Mouse (Mus musculus): ENCODE measurements around the gene Pced1a. TPM values are rescaled to one million over a fixed set of nuclear protein-coding genes. Genes with fewer than 3 reads are reported as not detected.

Gene Pced1a
- 14.4 TPM in 2 replicates for polyA plus RNA-seq (2015; fragmentation: Nextera tagmentation; extraction: Ambion mirVana)

DNA sequence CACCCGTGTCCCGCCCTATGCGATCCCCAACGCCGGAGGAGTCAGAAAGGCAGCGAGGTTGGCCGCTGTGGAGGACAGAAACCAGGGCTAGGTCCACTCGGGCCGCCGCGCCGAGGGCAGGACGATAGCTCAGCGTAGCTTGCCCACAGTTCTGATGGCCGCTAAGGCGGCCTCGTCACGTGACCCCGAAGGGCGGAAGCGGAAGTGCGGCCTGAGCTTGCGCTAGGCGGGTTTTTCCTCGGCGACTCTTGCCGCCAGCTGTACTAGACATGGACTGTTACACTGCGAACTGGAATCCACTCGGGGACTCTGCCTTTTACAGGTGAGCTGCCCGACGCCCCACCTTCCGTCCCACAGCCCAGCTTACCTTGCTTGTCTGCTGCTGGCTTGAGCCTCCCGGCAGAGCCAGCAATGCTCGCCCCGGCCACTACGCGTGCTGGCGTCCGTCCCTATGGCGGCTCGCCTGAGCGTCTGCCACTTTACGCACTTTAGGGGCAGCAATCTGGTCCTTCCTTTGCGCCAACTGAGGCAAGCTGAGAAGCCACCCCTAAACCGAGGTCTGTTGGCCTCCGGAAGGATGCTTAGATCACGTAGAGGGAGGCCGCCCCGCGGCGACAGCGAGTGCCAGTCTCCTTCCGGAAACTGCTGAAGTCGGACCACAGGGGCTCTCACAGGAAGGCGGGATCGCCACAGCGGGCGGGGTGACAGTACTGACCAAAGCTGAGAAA is at the start of gene Pced1a, which contains the start of gene Vps16:
Gene Pced1a (minus strand): TSS at position 576 of the 728 bp plus-strand sequence.
Gene Vps16 (plus strand): TSS at position 214 of the 728 bp plus-strand sequence.
- Histone ChIP-seq H3K36me3 (ENCODE audit: control insufficient read depth, insufficient read depth, low read length) (no peaks in the 10 kb centered on the region), H3K4me1 (replicated peaks; ENCODE audit: control insufficient read depth, insufficient read depth, low read length) (peaks cover 10% of the 10 kb centered on the region), H3K27ac (ENCODE audit: low read length) (peak within 1 kb of the TSS; percentile 87), H3K9me3 (ENCODE audit: control insufficient read depth, low read length) (no peaks in the 10 kb centered on the region), H3K9ac (ENCODE audit: low read length) (peak within 1 kb of the TSS; percentile 87), H3K4me2 (ENCODE audit: low read depth, low read length) (peak within 1 kb of the TSS; percentile 91), H3K27me3 (ENCODE audit: control insufficient read depth, insufficient read depth, low read depth, low read length) (no peaks in the 10 kb centered on the region), H3K4me3 (ENCODE audit: low read length) (peak within 1 kb of the TSS; percentile 75)
- peak; percentile 96 for ATAC-seq (ENCODE audit: low read depth)
- WGBS: under 1% methylated on average over 56 of the region's 58 CpGs

DNA sequence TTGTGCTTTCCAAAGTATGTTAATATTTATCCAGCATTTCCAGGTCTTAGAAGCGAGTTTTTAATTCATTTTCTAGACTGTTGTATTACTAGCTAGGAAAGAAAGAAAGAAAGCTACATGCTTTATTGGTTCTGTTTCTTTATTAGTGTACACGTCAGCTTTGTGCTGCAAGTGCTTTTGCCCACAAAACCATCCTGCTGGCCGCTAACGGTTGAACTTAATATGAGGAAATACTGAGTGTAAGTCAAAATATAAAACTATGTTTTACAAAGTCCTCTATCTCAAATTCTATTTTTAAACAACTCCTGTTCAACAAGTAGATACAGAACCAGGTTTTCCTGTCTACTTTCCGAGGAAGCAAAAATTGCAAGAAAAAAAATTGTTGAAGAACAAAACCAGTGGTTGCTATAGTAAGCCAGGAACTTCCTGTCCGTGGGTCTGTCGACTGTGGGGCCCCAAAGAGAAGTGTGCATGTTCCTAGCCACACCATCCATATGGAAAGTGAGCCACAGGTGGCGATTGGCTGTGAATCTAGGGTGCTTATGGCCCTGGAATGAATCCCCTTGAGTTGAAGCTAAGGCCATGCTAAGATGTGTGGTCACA is 48.5 kb upstream of the Pced1a start:
- 63% methylated on average over 8 of the region's 8 CpGs for WGBS
- no peak overlapping the region for H3K4me2 ChIP-seq (ENCODE audit: low read depth, low read length)

DNA sequence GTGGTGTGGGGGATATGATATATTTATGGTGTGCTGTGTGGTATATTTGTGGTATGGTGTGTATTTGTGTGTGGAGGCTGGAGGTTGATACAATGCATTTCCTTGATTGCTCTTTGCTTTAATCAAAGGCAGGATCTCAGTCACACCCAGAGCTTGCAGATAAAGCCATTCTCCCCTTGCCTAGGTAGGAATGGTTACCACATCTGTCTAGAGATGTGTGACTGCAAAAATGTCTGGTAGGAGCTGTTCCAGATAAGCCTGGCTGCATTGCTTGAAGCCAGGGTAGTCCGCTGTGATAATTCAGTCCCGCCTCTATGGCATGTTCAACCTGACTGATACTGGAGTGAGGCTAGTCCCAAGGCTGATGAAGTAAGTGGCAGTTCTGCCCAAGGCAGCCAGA is 45.4 kb upstream of the Pced1a start:
- H3K27me3 ChIP-seq (ENCODE audit: control insufficient read depth, insufficient read depth, low read depth, low read length): peaks cover 11% of the 10 kb centered on the region
- no peak overlapping the region for H3K27ac ChIP-seq (ENCODE audit: low read length)
- H3K4me2 ChIP-seq (ENCODE audit: low read depth, low read length): no peak overlapping the region
- ATAC-seq (ENCODE audit: low read depth): no peak
- WGBS: 86% methylated on average over 2 of the region's 2 CpGs
- H3K4me3 ChIP-seq (ENCODE audit: low read length): no peak overlapping the region
- H3K36me3 ChIP-seq (ENCODE audit: control insufficient read depth, insufficient read depth, low read length): no peaks in the 10 kb centered on the region
- H3K4me1 ChIP-seq (replicated peaks; ENCODE audit: control insufficient read depth, insufficient read depth, low read length): no peaks in the 10 kb centered on the region
- no peaks in the 10 kb centered on the region for H3K9me3 ChIP-seq (ENCODE audit: control insufficient read depth, low read length)
- no peak overlapping the region for H3K9ac ChIP-seq (ENCODE audit: low read length)

More for the DNA sequence above, 48.5 kb upstream of the Pced1a start:
- no peak overlapping the region for H3K27ac ChIP-seq (ENCODE audit: low read length)
- no peaks in the 10 kb centered on the region; the same call in 1 of the 2 replicates for H3K4me1 ChIP-seq (replicated peaks; ENCODE audit: control insufficient read depth, insufficient read depth, low read length)
- H3K4me3 ChIP-seq (ENCODE audit: low read length): no peak overlapping the region
- no peak overlapping the region for H3K9ac ChIP-seq (ENCODE audit: low read length)
- peaks cover 3% of the 10 kb centered on the region; the same call in 1 of the 2 replicates for H3K36me3 ChIP-seq (ENCODE audit: control insufficient read depth, insufficient read depth, low read length)
- ATAC-seq (ENCODE audit: low read depth): no peak
- H3K9me3 ChIP-seq (ENCODE audit: control insufficient read depth, low read length): no peaks in the 10 kb centered on the region
- H3K27me3 ChIP-seq (ENCODE audit: control insufficient read depth, insufficient read depth, low read depth, low read length): peaks cover 20% of the 10 kb centered on the region

DNA sequence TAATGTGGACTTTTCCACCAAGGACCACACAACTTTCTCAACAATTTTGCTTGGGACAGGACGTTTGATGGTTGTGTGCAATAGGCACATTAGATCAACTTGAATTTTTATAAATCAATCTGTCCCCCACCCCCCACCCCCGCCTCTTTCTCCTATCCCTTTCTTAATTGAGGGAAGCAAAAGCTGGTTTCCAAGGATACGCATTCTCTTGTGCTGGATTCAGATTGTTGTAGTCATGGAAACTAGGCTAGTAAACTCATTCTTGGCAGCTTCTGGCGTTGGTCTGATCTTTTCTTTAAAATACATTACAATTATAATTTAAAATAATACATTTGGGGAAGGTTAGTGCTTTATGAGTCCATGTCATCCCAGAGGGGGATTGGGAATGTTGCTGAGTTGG is 44.9 kb upstream of the Pced1a start:
- H3K27ac ChIP-seq (ENCODE audit: low read length): no peak overlapping the region
- 55% methylated on average over 4 of the region's 4 CpGs for WGBS
- no peaks in the 10 kb centered on the region for H3K9me3 ChIP-seq (ENCODE audit: control insufficient read depth, low read length)
- H3K36me3 ChIP-seq (ENCODE audit: control insufficient read depth, insufficient read depth, low read length): no peaks in the 10 kb centered on the region
- no peak overlapping the region for H3K9ac ChIP-seq (ENCODE audit: low read length)
- H3K4me3 ChIP-seq (ENCODE audit: low read length): no peak overlapping the region
- no peak overlapping the region for H3K4me2 ChIP-seq (ENCODE audit: low read depth, low read length)
- peaks cover 10% of the 10 kb centered on the region for H3K27me3 ChIP-seq (ENCODE audit: control insufficient read depth, insufficient read depth, low read depth, low read length)
- ATAC-seq (ENCODE audit: low read depth): no peak
- H3K4me1 ChIP-seq (replicated peaks; ENCODE audit: control insufficient read depth, insufficient read depth, low read length): no peaks in the 10 kb centered on the region

DNA sequence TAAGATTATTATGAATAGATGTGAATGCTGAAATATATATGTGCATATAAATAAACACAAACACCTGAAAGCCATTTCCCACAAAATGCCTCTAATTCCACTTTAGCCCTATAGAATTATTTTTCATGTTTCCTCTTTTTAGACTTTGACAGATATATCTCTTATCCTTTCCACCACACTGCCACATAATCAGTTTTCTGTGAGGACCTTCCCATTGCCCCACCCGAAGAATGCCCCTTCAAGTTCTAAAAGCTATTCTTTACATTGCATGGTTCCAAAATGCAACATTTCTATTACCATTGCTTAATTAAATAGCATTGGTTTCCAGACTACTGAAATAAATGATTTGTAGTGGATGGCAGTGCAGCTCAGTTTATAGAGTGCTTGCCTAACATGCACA is 41.9 kb upstream of the Pced1a start:
- no peak overlapping the region for H3K4me3 ChIP-seq (ENCODE audit: low read length)
- no peak overlapping the region for H3K4me2 ChIP-seq (ENCODE audit: low read depth, low read length)
- WGBS: 79% methylated on average over 1 of the region's 1 CpGs
- H3K9me3 ChIP-seq (ENCODE audit: control insufficient read depth, low read length): no peaks in the 10 kb centered on the region
- H3K27ac ChIP-seq (ENCODE audit: low read length): no peak overlapping the region
- H3K27me3 ChIP-seq (ENCODE audit: control insufficient read depth, insufficient read depth, low read depth, low read length): peaks cover 8% of the 10 kb centered on the region
- H3K4me1 ChIP-seq (replicated peaks; ENCODE audit: control insufficient read depth, insufficient read depth, low read length): no peaks in the 10 kb centered on the region
- H3K9ac ChIP-seq (ENCODE audit: low read length): no peak overlapping the region
- ATAC-seq (ENCODE audit: low read depth): no peak
- H3K36me3 ChIP-seq (ENCODE audit: control insufficient read depth, insufficient read depth, low read length): no peaks in the 10 kb centered on the region

DNA sequence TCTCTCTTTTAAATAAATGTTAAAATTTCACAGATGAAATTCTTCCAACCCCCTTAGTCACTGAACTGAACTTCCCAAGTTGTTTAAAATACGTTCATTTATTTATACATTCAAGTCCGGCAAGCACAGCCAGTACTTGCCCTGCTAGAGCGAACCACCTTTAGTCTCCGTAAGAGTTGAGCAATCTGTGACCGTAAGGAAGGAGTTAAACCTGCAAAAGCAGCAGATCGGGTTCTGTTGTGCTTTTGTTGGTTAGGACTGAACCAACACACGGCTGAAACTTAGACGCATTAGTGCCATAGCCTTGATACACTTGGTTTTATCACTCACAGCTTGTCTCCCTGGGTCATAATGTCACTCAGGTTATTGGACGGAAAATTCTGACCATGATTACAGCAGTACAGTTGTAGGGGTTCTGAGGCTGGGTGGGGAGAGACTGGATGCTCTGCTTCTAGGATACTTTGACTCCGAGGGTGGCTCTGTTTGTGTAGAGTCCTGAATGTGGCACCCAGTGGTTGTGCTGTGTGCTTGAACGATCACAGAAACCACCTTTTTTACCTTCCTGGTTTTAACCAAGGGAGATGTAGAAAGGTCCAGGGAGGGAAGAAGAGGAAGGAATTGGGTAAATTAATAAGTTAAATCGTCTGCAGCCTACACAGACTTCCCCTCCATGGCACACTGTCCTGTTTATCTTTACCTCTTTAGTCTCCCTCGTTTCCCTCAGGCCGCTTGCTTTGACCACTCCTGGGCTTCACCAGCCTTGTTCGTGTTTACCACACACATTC is 37.0 kb upstream of the Pced1a start:
- H3K4me2 ChIP-seq (ENCODE audit: low read depth, low read length): no peak overlapping the region
- no peak overlapping the region for H3K27ac ChIP-seq (ENCODE audit: low read length)
- H3K36me3 ChIP-seq (ENCODE audit: control insufficient read depth, insufficient read depth, low read length): no peaks in the 10 kb centered on the region
- H3K4me3 ChIP-seq (ENCODE audit: low read length): no peak overlapping the region
- no peaks in the 10 kb centered on the region for H3K4me1 ChIP-seq (replicated peaks; ENCODE audit: control insufficient read depth, insufficient read depth, low read length)
- H3K9me3 ChIP-seq (ENCODE audit: control insufficient read depth, low read length): no peaks in the 10 kb centered on the region
- H3K27me3 ChIP-seq (ENCODE audit: control insufficient read depth, insufficient read depth, low read depth, low read length): no peaks in the 10 kb centered on the region
- no peak for ATAC-seq (ENCODE audit: low read depth)
- WGBS: 44% methylated on average over 15 of the region's 15 CpGs
- H3K9ac ChIP-seq (ENCODE audit: low read length): no peak overlapping the region

DNA sequence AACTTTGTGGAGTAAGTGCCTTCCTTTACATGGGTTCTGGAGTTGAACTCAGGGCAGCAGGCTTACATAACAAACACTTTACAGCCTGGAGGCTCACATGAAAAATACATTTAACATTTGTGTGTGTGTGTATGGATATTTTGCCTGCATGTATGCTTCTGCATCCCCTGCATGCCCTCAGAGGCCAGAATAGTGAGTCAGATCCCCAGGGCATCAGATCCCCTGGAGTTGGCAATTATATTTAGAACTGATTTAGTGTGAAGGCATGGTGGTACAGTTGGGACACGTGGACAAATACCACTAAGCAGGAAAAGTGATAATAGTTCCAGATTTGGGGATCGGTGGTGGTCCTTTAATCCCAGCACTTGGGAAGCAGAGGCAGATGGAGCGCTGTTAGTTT is 35.1 kb upstream of the Pced1a start:
- ATAC-seq (ENCODE audit: low read depth): no peak
- Histone ChIP-seq H3K4me2 (ENCODE audit: low read depth, low read length) (no peak overlapping the region), H3K27ac (ENCODE audit: low read length) (no peak overlapping the region), H3K36me3 (ENCODE audit: control insufficient read depth, insufficient read depth, low read length) (no peaks in the 10 kb centered on the region), H3K4me1 (replicated peaks; ENCODE audit: control insufficient read depth, insufficient read depth, low read length) (peaks cover 2% of the 10 kb centered on the region; the same call in 1 of the 2 replicates), H3K27me3 (ENCODE audit: control insufficient read depth, insufficient read depth, low read depth, low read length) (no peaks in the 10 kb centered on the region), H3K9me3 (ENCODE audit: control insufficient read depth, low read length) (no peaks in the 10 kb centered on the region), H3K4me3 (ENCODE audit: low read length) (no peak overlapping the region), H3K9ac (ENCODE audit: low read length) (no peak overlapping the region)
- WGBS: 85% methylated on average over 3 of the region's 3 CpGs

DNA sequence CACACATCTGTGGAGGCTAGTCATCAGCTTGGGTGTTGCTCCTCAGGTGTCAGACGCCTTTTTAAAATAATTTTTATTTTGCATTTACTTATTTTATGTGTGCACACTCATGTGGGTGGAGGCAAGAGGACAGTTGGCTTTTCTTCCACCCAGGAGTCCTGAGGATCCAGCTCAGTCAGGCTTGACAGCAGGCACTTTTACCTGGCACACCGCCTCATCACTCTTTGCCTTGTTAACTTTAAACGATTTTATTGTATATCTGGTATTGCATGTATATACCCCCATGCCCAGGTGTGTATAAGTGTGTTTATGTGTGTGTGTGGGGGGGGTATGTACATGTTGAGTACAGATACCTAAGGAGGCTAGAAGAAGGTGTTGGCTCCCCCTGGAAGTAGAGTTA is 33.4 kb upstream of the Pced1a start:
- H3K9ac ChIP-seq (ENCODE audit: low read length): no peak overlapping the region
- no peak for ATAC-seq (ENCODE audit: low read depth)
- H3K9me3 ChIP-seq (ENCODE audit: control insufficient read depth, low read length): no peaks in the 10 kb centered on the region
- no peak overlapping the region for H3K4me2 ChIP-seq (ENCODE audit: low read depth, low read length)
- no peaks in the 10 kb centered on the region for H3K36me3 ChIP-seq (ENCODE audit: control insufficient read depth, insufficient read depth, low read length)
- no peak overlapping the region for H3K27ac ChIP-seq (ENCODE audit: low read length)
- WGBS: 77% methylated on average over 3 of the region's 3 CpGs
- no peaks in the 10 kb centered on the region; the same call in 1 of the 2 replicates for H3K27me3 ChIP-seq (ENCODE audit: control insufficient read depth, insufficient read depth, low read depth, low read length)
- H3K4me3 ChIP-seq (ENCODE audit: low read length): no peak overlapping the region
- H3K4me1 ChIP-seq (replicated peaks; ENCODE audit: control insufficient read depth, insufficient read depth, low read length): peaks cover 5% of the 10 kb centered on the region; the same call in 1 of the 2 replicates

Data from lung, embryonic 16.5 days (tissue).